Mouse (Mus musculus) spleen, adult 2 months (tissue): ENCODE measurements around the gene Kctd2.

Experiments used
- CTCF ChIP-seq: fragments of 200-500 bp; IDR thresholded peaks from 2 replicates; pipeline ENCODE4 v1.5.1; 2011; ENCODE audit warnings: mild to moderate bottlenecking, inconsistent platforms; ENCODE audit not compliant: insufficient read depth, insufficient read length, insufficient replicate concordance; ENCODE audit errors: extremely low read depth
- POLR2A ChIP-seq: fragments of 200-500 bp; IDR thresholded peaks from 2 replicates; pipeline ENCODE4 v1.6.1; 2011; ENCODE audit warnings: low read depth, low read length, inconsistent platforms

- no peak for TF ChIP-seq CTCF
- no peak for TF ChIP-seq POLR2A
Observed at GRCm38 (mm10) chr11:115377254-115377653, 42.7 kb upstream of the Kctd2 start.
